Mouse (Mus musculus) neural tube, embryonic 14.5 days (tissue): Measurements from ENCODE around the gene Vmn1r184. TPM values are rescaled to one million over a fixed set of nuclear protein-coding genes. Genes with fewer than 3 reads are reported as not detected.
"Not testable (repeated sequence)": the region's sequence is repeated elsewhere in the genome, so short reads cannot be mapped to it uniquely, and the experiment has no call there.

ENCODE experiments used
- ATAC-seq: fragments of 200-750 bp; cut with Nextera tagmentation; 2 replicates; pipeline ENCODE4 v1.8.0; 2017; ENCODE audit warnings: low read depth, mild to moderate bottlenecking, moderate TSS enrichment, moderate library complexity
- H3K27ac ChIP-seq: fragments of 300-500 bp; sonication (generic); 2 replicates; pipeline ENCODE4 v1.5.1; 2014; ENCODE audit warnings: low read depth, mild to moderate bottlenecking, control low read depth, low read length, moderate library complexity, mixed read lengths
- H3K27me3 ChIP-seq: fragments of 300-500 bp; sonication (generic); 2 replicates; pipeline ENCODE4 v1.6.1; 2014; ENCODE audit warnings: low read length; ENCODE audit not compliant: control insufficient read depth, insufficient read depth
- H3K36me3 ChIP-seq: fragments of 300-500 bp; sonication (generic); 2 replicates; pipeline ENCODE4 v1.6.1; 2014; ENCODE audit warnings: low read length, mixed read lengths; ENCODE audit not compliant: control insufficient read depth, insufficient read depth
- H3K4me1 ChIP-seq: fragments of 300-500 bp; sonication (generic); 2 replicates; pipeline ENCODE4 v1.6.1; 2014; ENCODE audit warnings: low read length; ENCODE audit not compliant: control insufficient read depth, insufficient read depth
- H3K4me2 ChIP-seq: fragments of 300-500 bp; sonication (generic); 2 replicates; pipeline ENCODE4 v1.6.1; 2014; ENCODE audit warnings: mild to moderate bottlenecking, low read depth, low read length, control low read depth
- H3K4me3 ChIP-seq: fragments of 300-500 bp; sonication (generic); 2 replicates; pipeline ENCODE4 v1.5.1; 2014; ENCODE audit warnings: low read depth, low read length, control low read depth, mixed read lengths
- H3K9ac ChIP-seq: fragments of 300-500 bp; sonication (generic); replicated peaks from 2 replicates; pipeline ENCODE4 v1.6.1; 2014; ENCODE audit warnings: low read depth, mild to moderate bottlenecking, control low read depth, low read length, mixed read lengths
- H3K9me3 ChIP-seq: fragments of 300-500 bp; sonication (generic); 2 replicates; pipeline ENCODE4 v1.6.1; 2016; ENCODE audit warnings: low read length; ENCODE audit not compliant: control insufficient read depth
- WGBS: fragments of 180-500 bp; shearing (Covaris S2); extraction: QIAGEN DNeasy Blood & Tissue Kit; methylation state at CpG from one replicate; pipeline ENCODE4 v1.1.7; 2014; 5-methylcytosine and 5-hydroxymethylcytosine counted together
- polyA plus RNA-seq: library from polyadenylated mRNA; unstranded; fragments of >200 nt; fragmentation: Nextera tagmentation; extraction: Ambion mirVana; gene quantifications from 2 replicates; pipeline ENCODE4 v1.2.1, GENCODE M21; 2014

The Vmn1r184 gene
- polyA plus RNA-seq, result not detected in 2 replicates

GRCm38 (mm10) chr7:26260034-26260433, at the start of gene Vmn1r184:
Gene Vmn1r184, plus strand, starts transcription at chr7:26260334.
- H3K4me3 ChIP-seq, H3K4me2 ChIP-seq, ATAC-seq, H3K4me1 ChIP-seq, H3K9ac ChIP-seq, H3K27me3 ChIP-seq, H3K27ac ChIP-seq, H3K36me3 ChIP-seq, H3K9me3 ChIP-seq: not testable (repeated sequence)
- 79% methylated on average over 1 of the region's 1 CpGs for WGBS

GRCm38 (mm10) chr7:26303429-26304166, 43.5 kb downstream of the Vmn1r184 start:
- not testable (repeated sequence) for H3K4me2 ChIP-seq, H3K9me3 ChIP-seq, H3K27ac ChIP-seq, H3K4me3 ChIP-seq, H3K27me3 ChIP-seq, H3K36me3 ChIP-seq, H3K9ac ChIP-seq, ATAC-seq, H3K4me1 ChIP-seq
- 87% methylated on average over 8 of the region's 8 CpGs for whole genome bisulfite sequencing

- 67% methylated on average over 2 of the region's 2 CpGs for WGBS
- H3K4me3 ChIP-seq, ATAC-seq, H3K9ac ChIP-seq, H3K4me2 ChIP-seq, H3K4me1 ChIP-seq, H3K27ac ChIP-seq, H3K9me3 ChIP-seq, H3K36me3 ChIP-seq, H3K27me3 ChIP-seq: not testable (repeated sequence)
Measured at GRCm38 (mm10) chr7:26306926-26307325, 46.8 kb downstream of the Vmn1r184 start, which contains the start of gene Cyp2a4. Gene Cyp2a4, plus strand, starts transcription at chr7:26307169.

GRCm38 (mm10) chr7:26311786-26312185, 51.7 kb downstream of the Vmn1r184 start:
- not testable (repeated sequence) for H3K9me3 ChIP-seq, H3K4me1 ChIP-seq, H3K4me3 ChIP-seq, H3K36me3 ChIP-seq, ATAC-seq, H3K27me3 ChIP-seq, H3K4me2 ChIP-seq, H3K27ac ChIP-seq, H3K9ac ChIP-seq
- 90% methylated on average over 4 of the region's 4 CpGs for WGBS

GRCm38 (mm10) chr7:26315194-26315593, 55.1 kb downstream of the Vmn1r184 start:
- H3K4me1 ChIP-seq, H3K27ac ChIP-seq, H3K9me3 ChIP-seq, H3K4me2 ChIP-seq, H3K27me3 ChIP-seq, ATAC-seq, H3K36me3 ChIP-seq, H3K9ac ChIP-seq, H3K4me3 ChIP-seq: not testable (repeated sequence)
- 89% methylated on average over 2 of the region's 2 CpGs for WGBS

- not testable (repeated sequence) for H3K27ac ChIP-seq, H3K9ac ChIP-seq, H3K36me3 ChIP-seq, H3K9me3 ChIP-seq, H3K4me3 ChIP-seq, H3K4me1 ChIP-seq, H3K4me2 ChIP-seq, H3K27me3 ChIP-seq, ATAC-seq
- WGBS, result 91% methylated on average over 4 of the region's 4 CpGs
Measured at GRCm38 (mm10) chr7:26315809-26316208, 55.7 kb downstream of the Vmn1r184 start.

Other genes with a start within 250 kb of the Vmn1r184 start
- not detected in 2 replicates for gene Cyp2b13, start 198.8 kb upstream of the Vmn1r184 start, polyA plus RNA-seq
- gene Cyp2b9, start 86.9 kb upstream of the Vmn1r184 start, polyA plus RNA-seq, result not detected in 2 replicates
- not detected in 2 replicates for gene Cyp2a4, start 46.8 kb downstream of the Vmn1r184 start, polyA plus RNA-seq
- gene Nlrp9c, start 143.4 kb downstream of the Vmn1r184 start, polyA plus RNA-seq, result not detected in 2 replicates
- gene Nlrp4a, start 174.8 kb downstream of the Vmn1r184 start, polyA plus RNA-seq, result not detected in 2 replicates